Mouse (Mus musculus) adrenal gland, adult 18-20 months (tissue): Measurements from ENCODE around the gene Aicda. TPM values are rescaled to one million over a fixed set of nuclear protein-coding genes. Genes with fewer than 3 reads are reported as not detected.

ENCODE experiments used
- DNase-seq, 2 experiments: peaks; one replicate each; pipeline ENCODE4 v3.0.0; 2021 to 2022; ENCODE audit warnings: low spot score in 2 of 2
- total RNA-seq, 2 experiments: library from RNA; stranded (reverse); gene quantifications; 1 replicate in 1 of 2; 2 replicates in 1 of 2; pipeline ENCODE4 v1.2.3; 2021

Gene Aicda
- total RNA-seq, 2 experiments from 2014 or later, result not detected

DNA sequence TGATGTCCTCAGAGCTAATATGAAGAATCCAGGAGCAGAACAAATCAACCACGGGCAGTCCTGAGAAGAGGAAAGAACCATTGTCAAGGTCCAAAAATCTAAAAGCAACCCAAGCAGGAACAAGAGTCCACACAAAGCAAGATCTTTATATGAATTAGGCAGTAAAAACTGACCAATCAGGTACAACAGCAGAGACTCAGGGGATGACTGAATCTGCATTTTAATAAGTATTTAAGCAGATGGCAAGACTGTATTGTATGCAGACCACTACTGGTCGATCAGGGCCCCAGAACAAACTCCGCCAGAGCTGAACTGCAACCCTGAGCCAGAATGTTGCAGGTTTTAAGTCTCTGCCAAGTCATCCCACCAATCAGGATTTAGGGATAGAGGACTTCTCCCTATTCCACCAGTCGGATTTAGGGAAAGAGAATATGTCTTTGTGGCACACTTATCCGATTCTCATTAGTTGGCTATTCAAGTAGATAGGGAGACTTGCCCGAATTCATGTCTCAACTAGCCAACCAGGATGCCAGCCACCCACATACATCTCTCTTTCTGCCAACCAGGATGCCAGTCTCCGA is 46.6 kb downstream of the Aicda start:
- DNase-seq, result no peak

DNA sequence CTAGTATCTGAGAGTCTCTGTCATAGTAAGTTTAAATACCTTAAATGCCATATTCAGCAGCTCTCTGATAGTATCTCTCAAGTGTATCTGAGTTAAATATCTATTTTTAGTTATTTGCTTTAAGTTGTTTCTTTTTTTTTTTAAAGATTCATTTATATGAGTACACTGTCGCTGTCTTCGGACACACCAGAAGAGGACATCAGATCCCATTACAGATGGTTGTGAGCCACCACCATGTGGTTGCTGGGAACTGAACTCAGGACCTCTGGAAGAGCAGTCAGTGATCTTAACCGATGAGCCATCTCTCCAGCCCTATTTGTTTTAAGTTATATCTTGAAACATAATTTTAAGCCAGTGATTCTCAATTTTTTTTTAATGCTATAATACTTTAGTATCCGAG is 47.4 kb downstream of the Aicda start:
- no peak for DNase-seq

DNA sequence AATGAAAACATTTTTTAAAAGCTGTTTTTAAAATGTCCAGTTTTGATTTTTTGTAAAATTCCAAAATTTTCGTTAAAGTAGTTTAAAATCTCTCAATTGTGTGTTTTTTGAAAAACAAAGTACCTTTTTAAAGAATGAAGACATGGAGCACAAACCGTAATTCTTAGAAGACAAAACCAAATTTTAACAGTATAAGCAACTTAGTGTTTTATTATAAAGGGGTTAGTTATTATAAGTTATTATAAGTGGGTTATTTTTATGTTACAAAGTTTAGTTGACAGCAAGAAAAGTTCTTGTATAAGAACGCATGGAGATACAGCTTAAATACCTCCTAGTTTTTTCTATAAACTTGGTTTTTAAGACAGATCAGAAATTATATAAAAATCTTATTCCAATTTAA is 48.0 kb downstream of the Aicda start:
- DNase-seq, result no peak

DNA sequence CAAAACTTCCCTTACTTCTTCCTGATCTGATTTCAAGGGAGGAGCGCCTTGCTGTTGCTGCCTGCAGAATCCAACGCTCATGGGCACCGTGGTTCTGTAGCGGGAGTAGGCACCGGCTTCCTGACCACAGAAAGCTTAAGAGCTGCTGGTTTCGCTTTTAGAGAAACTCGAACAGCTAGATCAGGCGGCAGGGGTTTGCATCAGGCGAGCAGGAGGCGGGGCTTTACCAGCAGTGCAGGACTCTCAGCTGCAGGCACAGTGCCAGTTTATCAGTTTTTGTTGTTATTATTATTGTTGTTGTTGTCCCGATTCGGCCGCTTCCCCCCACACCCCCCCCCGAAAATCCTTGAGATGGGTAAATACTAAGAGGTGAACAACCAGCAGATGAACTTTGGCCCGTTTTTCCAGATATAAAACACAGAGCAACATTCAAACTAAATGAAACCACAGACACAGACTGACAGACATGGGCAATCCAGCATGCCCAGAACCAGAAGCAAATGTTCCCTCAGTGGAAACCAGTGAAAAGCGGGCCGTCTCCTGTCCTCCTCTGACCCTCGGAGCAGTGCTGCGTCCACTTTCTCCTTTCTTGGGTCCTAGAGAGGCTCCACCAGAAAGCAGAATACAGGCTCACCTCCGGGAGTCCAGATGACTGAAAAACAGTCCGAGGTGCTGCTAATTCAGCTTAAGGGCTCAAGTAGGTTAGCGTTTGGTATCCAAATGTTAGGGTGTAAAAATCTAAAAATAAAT is 48.8 kb downstream of the Aicda start, which contains the start of gene Apobec1:
TSS of gene Apobec1 (minus strand) at position 203 of the 750 bp plus-strand sequence.
- DNase-seq, result peak; percentile 68 to 69

- no peak for DNase-seq
Observed at GRCm38 (mm10) chr6:122602992-122603322, 49.4 kb downstream of the Aicda start.

GRCm38 (mm10) chr6:122604260-122604659 is 50.7 kb downstream of the Aicda start:
- no peak for DNase-seq

DNA sequence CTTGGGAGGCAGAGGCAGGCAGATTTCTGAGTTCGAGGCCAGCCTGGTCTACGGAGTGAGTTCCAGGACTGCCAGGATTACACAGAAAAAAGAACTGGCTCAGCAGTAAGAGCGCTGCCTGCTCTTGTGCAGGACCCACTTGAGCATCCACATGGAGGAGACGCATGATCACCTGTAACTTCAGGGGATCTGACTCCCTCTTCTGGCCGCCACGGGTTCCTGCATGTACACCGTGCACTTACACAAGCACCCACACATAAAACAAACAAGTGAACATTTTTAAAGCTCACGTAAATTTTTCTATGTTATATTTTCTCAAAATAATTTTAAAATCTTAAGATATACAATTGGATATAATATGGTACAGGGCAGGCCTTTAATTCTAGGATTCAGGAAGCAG is 51.9 kb downstream of the Aicda start:
- no peak for DNase-seq

GRCm38 (mm10) chr6:122606661-122607060 is 53.1 kb downstream of the Aicda start:
- DNase-seq, result no peak

DNA sequence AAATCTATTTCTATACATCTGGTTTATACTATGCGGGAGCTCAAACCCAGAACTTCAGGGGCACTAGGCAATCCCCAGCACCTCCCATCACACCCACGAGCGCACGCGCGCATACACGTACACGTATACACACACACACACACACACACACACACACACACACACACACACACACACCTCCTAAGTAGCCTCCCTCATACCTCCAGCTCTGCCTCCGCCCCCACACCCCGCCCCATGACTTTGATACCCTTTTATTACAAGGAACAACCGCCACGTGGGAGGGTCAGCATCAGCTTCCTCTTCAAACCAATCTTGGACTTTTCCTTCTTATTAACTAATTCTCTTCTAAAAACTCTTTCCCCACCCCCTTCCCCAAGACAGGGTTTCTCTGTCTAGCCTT is 54.1 kb downstream of the Aicda start:
- DNase-seq, result no peak

DNA sequence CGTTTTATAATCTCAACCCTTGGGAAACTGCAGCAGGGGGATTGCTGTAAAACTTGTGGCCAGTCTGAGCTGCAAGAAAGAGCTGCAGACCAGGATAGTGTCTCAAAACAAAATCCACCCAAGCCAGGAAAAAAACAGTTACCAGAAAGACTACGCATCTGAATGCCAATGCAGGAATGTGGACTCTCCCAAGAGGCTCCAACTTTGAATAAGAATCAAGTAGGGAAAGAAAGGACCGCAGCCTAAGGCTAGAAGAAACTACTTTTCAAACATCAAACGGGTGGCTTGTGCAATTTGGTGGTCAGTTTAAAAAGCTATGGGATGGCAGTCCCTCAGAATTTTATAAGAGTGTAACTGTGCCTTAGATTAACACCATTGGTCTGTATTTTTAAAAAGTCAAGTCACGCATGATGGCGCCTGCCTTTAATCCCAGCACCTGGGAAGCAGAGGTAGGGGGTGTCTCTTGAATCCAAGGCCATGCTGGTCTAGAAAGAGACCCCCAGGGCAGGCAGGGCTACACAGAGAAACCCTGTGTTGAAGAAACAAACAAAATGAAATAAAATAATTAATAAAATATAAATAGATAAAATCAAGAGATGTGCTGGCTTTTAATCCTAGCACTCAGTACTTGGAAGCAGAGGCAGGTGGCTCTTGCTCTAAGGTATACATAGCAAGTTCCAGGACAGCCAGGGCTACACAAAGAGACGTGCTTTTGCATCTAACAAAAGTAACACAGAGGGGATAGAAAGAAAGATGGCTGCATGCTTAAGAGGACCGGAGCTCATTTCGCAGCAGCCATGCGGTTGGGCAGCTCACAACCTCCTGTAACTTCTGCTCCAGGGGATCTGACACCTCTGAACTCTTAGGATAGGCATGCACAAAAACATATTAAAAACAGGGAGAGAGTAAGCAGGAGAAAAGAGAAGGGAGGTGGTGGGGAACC is 55.1 kb downstream of the Aicda start:
- no peak for DNase-seq

GRCm38 (mm10) chr6:122609377-122609728 is 55.8 kb downstream of the Aicda start:
- DNase-seq, result no peak

- DNase-seq, result no peak
Observed at GRCm38 (mm10) chr6:122609771-122610170, 56.2 kb downstream of the Aicda start, which contains the start of gene Gdf3. Gene Gdf3, minus strand, starts transcription at chr6:122610087.

DNA sequence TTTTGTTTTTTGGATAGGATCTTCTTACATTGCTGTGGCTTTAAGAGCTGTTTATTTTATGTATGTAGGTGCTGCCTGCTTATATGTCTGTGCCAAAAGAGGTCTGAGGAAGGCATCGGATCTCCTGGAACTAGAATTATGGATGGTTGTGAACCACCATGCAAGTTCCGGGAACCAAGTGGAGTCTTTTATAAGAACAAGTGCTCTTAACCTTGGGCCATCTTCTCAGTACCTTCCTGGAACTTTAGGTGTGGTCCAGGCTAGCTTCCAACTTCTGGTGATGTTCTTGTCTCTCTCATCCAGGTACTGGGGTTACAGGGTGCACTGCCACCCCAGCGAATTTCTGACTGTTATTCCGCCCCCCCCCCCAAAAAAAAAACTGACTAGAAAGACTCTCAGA is 58.8 kb downstream of the Aicda start:
- DNase-seq, result no peak

Other genes starting within 250 kb of the Aicda start
- gene M6pr, start 245.1 kb upstream of the Aicda start, total RNA-seq, result 100 to 1,000 TPM; 136 to 177 TPM
- 10 to 100 TPM; 20.1 to 26.7 TPM for gene Phc1, start 213.2 kb upstream of the Aicda start, total RNA-seq
- gene Rimklb, start 55.0 kb upstream of the Aicda start, total RNA-seq, result under 1 TPM in 1 of 2 experiments, not detected in 1; 0.58 TPM
- gene Mfap5, start 48.0 kb upstream of the Aicda start, total RNA-seq, result 10 to 100 TPM in 1 of 2 experiments, 1 to 10 TPM in 1; 8.4 to 33.6 TPM
- 10 to 100 TPM in 1 of 2 experiments, 1 to 10 TPM in 1; 9.6 to 17.0 TPM for gene Apobec1, start 48.6 kb downstream of the Aicda start, total RNA-seq
- gene Gdf3, start 56.3 kb downstream of the Aicda start, total RNA-seq, result not detected
- gene Dppa3, start 72.6 kb downstream of the Aicda start, total RNA-seq, result not detected
- gene Nanog, start 153.7 kb downstream of the Aicda start, total RNA-seq, result not detected
- gene Slc2a3, start 247.8 kb downstream of the Aicda start, total RNA-seq, result 10 to 100 TPM in 1 of 2 experiments, 1 to 10 TPM in 1; 8.1 to 10.3 TPM